Mouse (Mus musculus): ENCODE results near the gene Astn2.

DNA sequence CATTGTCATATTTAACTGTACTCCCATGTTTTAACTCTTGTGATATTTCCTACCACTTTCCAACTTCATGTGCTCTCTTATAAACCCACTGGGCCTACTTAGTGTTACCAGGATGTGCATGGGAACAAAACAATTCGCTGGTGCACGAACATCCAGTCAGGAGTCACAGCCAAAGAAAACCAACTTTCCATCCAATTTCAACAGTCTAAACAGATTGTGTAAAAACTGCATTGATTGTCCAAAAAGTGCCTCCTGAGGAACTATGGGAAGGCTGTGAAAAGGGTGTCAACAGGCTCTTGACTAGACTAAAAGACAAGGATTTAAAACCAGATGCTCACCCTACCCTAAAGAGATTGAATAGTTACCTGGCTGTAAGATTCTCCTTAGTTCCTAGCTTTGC is 458.4 kb downstream of the Astn2 start:
- TF ChIP-seq POLR2A (IDR thresholded peaks at IDR 0.05; ENCODE audit: extremely low read depth, insufficient read depth, low read length), result no peak
- TF ChIP-seq CTCF (IDR thresholded peaks at IDR 0.05; ENCODE audit: low read depth, low read length), result no peak

Data from liver, adult 2 months (tissue).